Mouse (Mus musculus) ES-E14 (cell line): Measurements from ENCODE around the gene Ablim1.

Experiments
- CHD2 ChIP-seq: IDR thresholded peaks from 2 replicates; pipeline ENCODE4 v1.6.1; 2014; ENCODE audit warnings: mild to moderate bottlenecking, low read depth, low read length, inconsistent platforms
- HCFC1 ChIP-seq: IDR thresholded peaks from 2 replicates; pipeline ENCODE4 v1.6.1; 2012; ENCODE audit warnings: low read length, inconsistent platforms, borderline replicate concordance; ENCODE audit not compliant: insufficient read depth
- MAFK ChIP-seq: IDR thresholded peaks from 2 replicates; pipeline ENCODE4 v1.6.1; 2014; ENCODE audit warnings: mild to moderate bottlenecking, low read depth, low read length, inconsistent platforms; ENCODE audit not compliant: insufficient read depth
- ZC3H11A ChIP-seq: IDR thresholded peaks from 2 replicates; pipeline ENCODE4 v1.6.1; 2012; ENCODE audit warnings: low read depth, mild to moderate bottlenecking, inconsistent platforms, low read length, borderline replicate concordance

DNA sequence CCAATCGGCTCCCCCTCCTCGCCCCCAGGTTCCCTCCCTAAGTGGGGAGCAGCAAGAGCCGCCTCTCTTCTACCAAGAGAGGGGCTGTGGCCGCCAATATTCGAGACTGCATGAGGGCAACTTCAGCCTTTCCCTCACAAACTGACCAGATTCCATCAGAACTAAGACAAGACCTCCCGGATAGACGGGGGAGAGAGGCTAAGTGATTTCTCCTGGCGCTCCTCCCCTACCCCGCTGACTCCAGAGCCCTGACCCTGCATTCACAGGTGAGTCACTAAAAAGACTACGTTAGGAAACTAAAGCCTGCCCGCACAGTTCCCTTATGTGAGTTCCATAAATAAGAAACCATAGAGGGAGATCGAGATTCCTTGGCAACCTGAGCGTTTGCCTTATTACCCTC is 307.9 kb downstream of the Ablim1 start:
- TF ChIP-seq HCFC1 (no peak), CHD2 (no peak), ZC3H11A (no peak), MAFK (no peak)
